Mouse (Mus musculus): ENCODE results near the gene Gipc1. TPM values are rescaled to one million over a fixed set of nuclear protein-coding genes. Genes with fewer than 3 reads are reported as not detected.
A peak's percentile ranks its signal among the peaks of the same experiment; 100 is the strongest.

The Gipc1 gene
- polyA plus RNA-seq, 1 experiment from 2014 or later = 119 TPM

GRCm38 (mm10) chr8:83689264-83689663 lies 36.8 kb downstream of the Gipc1 start:
- no peak overlapping the region for H3K4me2 ChIP-seq (replicated peaks)
- WGBS = 91% methylated on average over 6 of the region's 6 CpGs
- H3K27me3 ChIP-seq (ENCODE audit: control insufficient read depth, insufficient read depth, low read length) = no peaks in the 10 kb centered on the region
- H3K36me3 ChIP-seq (replicated peaks; ENCODE audit: control insufficient read depth, insufficient read depth) = peaks cover 56% of the 10 kb centered on the region
- ATAC-seq (ENCODE audit: low FRiP score) (no peak), DNase-seq (ENCODE audit: low spot score) (no peak)
- no peaks in the 10 kb centered on the region for H3K9me3 ChIP-seq (ENCODE audit: control insufficient read depth, low read length)
- no peak overlapping the region for H3K4me3 ChIP-seq (replicated peaks; ENCODE audit: low read length)
- H3K4me1 ChIP-seq (replicated peaks; ENCODE audit: control insufficient read depth, insufficient read depth, low read length) = no peaks in the 10 kb centered on the region
- H3K27ac ChIP-seq = no peak overlapping the region
- H3K9ac ChIP-seq = no peak overlapping the region

DNA sequence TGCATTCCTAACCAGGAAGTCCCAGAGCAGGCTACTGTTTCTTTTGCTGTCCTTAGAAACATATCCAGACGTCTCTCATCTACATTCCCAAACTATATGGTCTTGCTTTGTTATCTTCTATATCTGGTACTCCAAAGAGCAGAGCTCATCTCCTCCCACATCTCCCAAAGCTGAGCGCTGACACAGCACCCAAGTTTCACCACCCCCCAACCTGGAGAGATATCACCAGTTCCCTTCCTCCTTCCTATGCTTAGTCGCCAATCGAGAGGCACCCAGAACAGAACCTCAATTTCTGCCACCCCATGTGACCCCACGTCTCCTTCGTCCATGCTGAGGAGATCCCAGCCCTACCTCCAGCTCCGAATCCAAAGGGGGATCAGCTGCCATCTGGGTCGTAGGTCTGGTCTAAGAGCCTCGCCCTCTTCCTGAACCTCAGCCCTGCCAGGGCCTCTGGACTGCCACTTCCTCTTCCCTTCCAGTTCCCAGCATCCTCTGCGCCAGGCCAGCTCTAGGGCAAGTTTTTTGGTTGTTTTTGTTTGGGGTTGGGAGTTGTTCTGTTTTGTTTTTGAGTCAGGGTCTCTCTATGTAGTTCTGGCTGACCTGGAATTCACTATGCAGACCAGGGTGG lies 41.2 kb downstream of the Gipc1 start:
- Histone ChIP-seq H3K4me3 (replicated peaks; ENCODE audit: low read length) (no peak overlapping the region), H3K9me3 (ENCODE audit: control insufficient read depth, low read length) (no peaks in the 10 kb centered on the region), H3K27me3 (ENCODE audit: control insufficient read depth, insufficient read depth, low read length) (no peaks in the 10 kb centered on the region), H3K9ac (no peak overlapping the region), H3K36me3 (replicated peaks; ENCODE audit: control insufficient read depth, insufficient read depth) (peaks cover 35% of the 10 kb centered on the region), H3K4me1 (replicated peaks; ENCODE audit: control insufficient read depth, insufficient read depth, low read length) (peaks cover 16% of the 10 kb centered on the region), H3K27ac (no peak overlapping the region), H3K4me2 (replicated peaks) (no peak overlapping the region)
- no peak for ATAC-seq (ENCODE audit: low FRiP score)
- DNase-seq (ENCODE audit: low spot score) = no peak
- 86% methylated on average over 10 of the region's 10 CpGs for WGBS

- no peaks in the 10 kb centered on the region for H3K27me3 ChIP-seq (ENCODE audit: control insufficient read depth, insufficient read depth, low read length)
- 86% methylated on average over 11 of the region's 11 CpGs for WGBS
- H3K4me3 ChIP-seq (replicated peaks; ENCODE audit: low read length) = no peak overlapping the region
- no peak overlapping the region for H3K9ac ChIP-seq
- H3K4me2 ChIP-seq (replicated peaks) = no peak overlapping the region
- H3K4me1 ChIP-seq (replicated peaks; ENCODE audit: control insufficient read depth, insufficient read depth, low read length) = peaks cover 19% of the 10 kb centered on the region
- no peak overlapping the region for H3K27ac ChIP-seq
- DNase-seq (ENCODE audit: low spot score) (no peak), ATAC-seq (ENCODE audit: low FRiP score) (no peak)
- H3K36me3 ChIP-seq (replicated peaks; ENCODE audit: control insufficient read depth, insufficient read depth) = peaks cover 30% of the 10 kb centered on the region
- H3K9me3 ChIP-seq (ENCODE audit: control insufficient read depth, low read length) = no peaks in the 10 kb centered on the region
Measured at GRCm38 (mm10) chr8:83694369-83695160, 42.1 kb downstream of the Gipc1 start.

- Histone ChIP-seq H3K27ac (no peak overlapping the region), H3K4me2 (replicated peaks) (no peak overlapping the region), H3K9ac (no peak overlapping the region), H3K36me3 (replicated peaks; ENCODE audit: control insufficient read depth, insufficient read depth) (peaks cover 22% of the 10 kb centered on the region), H3K9me3 (ENCODE audit: control insufficient read depth, low read length) (no peaks in the 10 kb centered on the region), H3K27me3 (ENCODE audit: control insufficient read depth, insufficient read depth, low read length) (no peaks in the 10 kb centered on the region), H3K4me1 (replicated peaks; ENCODE audit: control insufficient read depth, insufficient read depth, low read length) (peaks cover 27% of the 10 kb centered on the region), H3K4me3 (replicated peaks; ENCODE audit: low read length) (no peak overlapping the region)
- 88% methylated on average over 10 of the region's 17 CpGs for WGBS
- ATAC-seq (ENCODE audit: low FRiP score) = no peak
- no peak for DNase-seq (ENCODE audit: low spot score)
Measured at GRCm38 (mm10) chr8:83695351-83696106, 43.1 kb downstream of the Gipc1 start.

DNA sequence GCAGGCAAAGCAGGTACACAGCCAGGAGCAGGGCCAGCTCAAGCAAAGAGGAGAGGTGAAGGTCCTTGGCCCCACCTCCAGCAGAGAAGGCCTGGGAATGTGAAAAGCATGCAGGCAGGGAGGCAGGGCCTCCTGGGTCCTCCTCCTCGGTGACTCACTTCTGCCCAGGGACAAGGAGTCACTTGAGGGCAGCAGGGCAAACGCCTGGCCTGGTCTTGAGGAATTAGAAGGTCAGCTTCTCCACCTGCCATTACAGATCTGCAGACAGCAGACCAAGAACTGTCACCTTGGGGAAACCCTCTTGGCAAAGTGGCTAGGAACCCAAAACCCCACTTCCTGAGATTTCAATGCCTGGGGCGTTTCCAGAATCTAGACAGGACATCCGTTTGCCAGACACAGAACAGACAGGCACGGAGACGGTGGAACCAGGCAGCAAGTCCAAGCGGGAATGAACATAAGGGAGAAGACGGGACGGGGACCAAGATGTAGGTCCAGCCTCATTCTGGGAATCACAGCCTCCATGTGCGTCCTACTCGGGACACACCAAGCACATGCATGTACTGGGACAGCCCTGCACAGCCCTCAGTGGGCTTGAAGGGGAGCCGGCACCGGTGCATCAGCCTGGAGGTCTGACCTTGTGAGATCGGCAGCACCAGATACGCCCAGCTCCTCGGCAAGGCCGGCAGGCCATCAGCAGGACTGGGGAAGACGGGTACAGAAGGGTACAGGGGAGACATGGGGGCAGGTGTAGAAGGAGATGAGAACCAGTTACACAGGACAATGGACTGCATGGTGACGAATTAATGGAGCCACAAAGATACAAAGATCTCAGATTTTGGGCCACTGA lies 45.1 kb downstream of the Gipc1 start:
- no peak for ATAC-seq (ENCODE audit: low FRiP score)

GRCm38 (mm10) chr8:83698291-83698660 lies 45.8 kb downstream of the Gipc1 start:
- Histone ChIP-seq H3K27me3 (ENCODE audit: control insufficient read depth, insufficient read depth, low read length) (no peaks in the 10 kb centered on the region), H3K9me3 (ENCODE audit: control insufficient read depth, low read length) (no peaks in the 10 kb centered on the region), H3K4me3 (replicated peaks; ENCODE audit: low read length) (peak overlapping the region; percentile 96), H3K27ac (peak overlapping the region; percentile 63), H3K4me2 (replicated peaks) (peak overlapping the region; percentile 93), H3K4me1 (replicated peaks; ENCODE audit: control insufficient read depth, insufficient read depth, low read length) (peaks cover 27% of the 10 kb centered on the region), H3K36me3 (replicated peaks; ENCODE audit: control insufficient read depth, insufficient read depth) (no peaks in the 10 kb centered on the region), H3K9ac (peak overlapping the region; percentile 97)
- ATAC-seq (ENCODE audit: low FRiP score) (peak; percentile 36), DNase-seq (ENCODE audit: low spot score) (peak; percentile 30)
- WGBS = 3% methylated on average over 15 of the region's 15 CpGs

More for the DNA sequence above, 45.1 kb downstream of the Gipc1 start:
- Histone ChIP-seq H3K4me3 (replicated peaks; ENCODE audit: low read length) (peak overlapping the region; percentile 96), H3K4me2 (replicated peaks) (peak overlapping the region; percentile 93), H3K9me3 (ENCODE audit: control insufficient read depth, low read length) (no peaks in the 10 kb centered on the region), H3K36me3 (replicated peaks; ENCODE audit: control insufficient read depth, insufficient read depth) (peaks cover 1% of the 10 kb centered on the region; the same call in 1 of the 2 replicates), H3K27me3 (ENCODE audit: control insufficient read depth, insufficient read depth, low read length) (no peaks in the 10 kb centered on the region), H3K9ac (peak overlapping the region; percentile 97), H3K27ac (no peak overlapping the region; the same call in 1 of the 2 replicates), H3K4me1 (replicated peaks; ENCODE audit: control insufficient read depth, insufficient read depth, low read length) (peaks cover 27% of the 10 kb centered on the region)
- WGBS = 57% methylated on average over 19 of the region's 19 CpGs
- DNase-seq (ENCODE audit: low spot score) = no peak

DNA sequence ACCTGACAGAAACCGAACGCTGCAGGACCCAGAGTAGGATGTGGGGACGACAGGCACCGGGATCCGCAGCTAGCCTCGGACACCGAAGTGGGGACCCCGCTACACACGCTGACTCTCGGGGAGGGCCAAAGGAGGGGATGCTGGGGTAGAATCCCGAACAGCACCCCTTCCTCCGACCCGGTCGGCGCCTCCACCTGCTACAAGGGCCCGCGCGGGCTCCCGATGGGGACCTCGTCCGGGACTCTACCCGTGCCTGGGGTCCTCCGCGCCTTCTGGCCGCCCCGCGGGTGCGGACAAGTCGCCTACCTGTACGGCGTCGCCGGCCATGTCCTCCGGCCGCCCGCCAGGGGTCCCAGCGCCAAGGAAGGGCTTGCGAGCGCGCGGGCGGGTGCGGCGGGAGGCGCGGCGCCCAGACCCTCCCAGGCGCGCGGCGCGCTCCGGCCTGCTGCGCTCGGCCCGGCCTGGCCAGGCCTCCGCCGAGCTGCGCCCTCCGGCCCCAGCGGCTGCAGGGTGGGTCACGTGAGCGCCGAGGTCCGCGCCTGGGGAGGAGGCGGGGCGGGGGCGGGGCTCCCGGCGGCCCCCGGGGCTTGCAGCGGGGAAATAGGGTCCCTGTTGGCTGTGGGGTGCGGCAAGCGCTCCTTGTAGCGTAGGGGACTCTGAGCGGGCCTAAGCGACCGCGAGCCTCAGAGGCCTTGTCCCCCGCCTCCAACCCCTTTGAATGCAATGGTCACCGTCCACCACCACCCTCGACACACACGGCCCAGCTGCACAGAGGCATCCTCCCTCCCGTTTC lies 46.4 kb downstream of the Gipc1 start, which contains the start of gene Pkn1:
TSS of gene Pkn1 (minus strand) at position 519 of the 793 bp plus-strand sequence.
- Histone ChIP-seq H3K27ac (peak within 1 kb of the TSS; percentile 63), H3K9me3 (ENCODE audit: control insufficient read depth, low read length) (no peaks in the 10 kb centered on the region), H3K36me3 (replicated peaks; ENCODE audit: control insufficient read depth, insufficient read depth) (no peaks in the 10 kb centered on the region), H3K4me2 (replicated peaks) (peak within 1 kb of the TSS; percentile 93), H3K4me1 (replicated peaks; ENCODE audit: control insufficient read depth, insufficient read depth, low read length) (peaks cover 27% of the 10 kb centered on the region), H3K27me3 (ENCODE audit: control insufficient read depth, insufficient read depth, low read length) (no peaks in the 10 kb centered on the region), H3K9ac (peak within 1 kb of the TSS; percentile 97), H3K4me3 (replicated peaks; ENCODE audit: low read length) (peak within 1 kb of the TSS; percentile 96)
- under 1% methylated on average over 69 of the region's 85 CpGs for WGBS
- DNase-seq (ENCODE audit: low spot score) = peak; percentile 68
- ATAC-seq (ENCODE audit: low FRiP score) = peak; percentile 89

DNA sequence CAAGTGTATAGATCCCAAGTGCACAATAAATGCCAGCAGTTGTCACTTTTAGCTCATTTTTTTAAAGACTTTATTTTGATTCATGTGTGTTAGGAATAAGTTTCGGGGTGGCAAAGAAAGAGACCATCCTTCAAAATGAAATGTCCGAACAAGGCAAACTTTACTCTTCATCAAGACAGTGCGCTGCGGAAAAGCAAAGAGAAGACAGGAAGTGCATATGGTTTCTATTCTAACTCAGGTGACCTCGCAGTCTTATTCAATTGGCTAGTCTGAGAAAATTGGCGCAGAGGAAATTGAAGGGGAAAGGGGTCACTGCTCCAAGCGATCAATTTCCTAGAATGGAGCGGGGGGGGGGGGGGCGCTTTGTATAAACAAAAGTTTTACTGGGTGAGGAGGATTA lies 47.1 kb downstream of the Gipc1 start:
- no peaks in the 10 kb centered on the region for H3K27me3 ChIP-seq (ENCODE audit: control insufficient read depth, insufficient read depth, low read length)

More for the DNA sequence above, 47.1 kb downstream of the Gipc1 start:
- peak overlapping the region; percentile 63 for H3K27ac ChIP-seq
- WGBS = 44% methylated on average over 9 of the region's 9 CpGs
- no peak for ATAC-seq (ENCODE audit: low FRiP score)
- H3K4me1 ChIP-seq (replicated peaks; ENCODE audit: control insufficient read depth, insufficient read depth, low read length) = peaks cover 27% of the 10 kb centered on the region
- peak overlapping the region; percentile 97 for H3K9ac ChIP-seq
- peak overlapping the region; percentile 93 for H3K4me2 ChIP-seq (replicated peaks)
- H3K4me3 ChIP-seq (replicated peaks; ENCODE audit: low read length) = peak overlapping the region; percentile 96
- DNase-seq (ENCODE audit: low spot score) = no peak
- H3K36me3 ChIP-seq (replicated peaks; ENCODE audit: control insufficient read depth, insufficient read depth) = no peaks in the 10 kb centered on the region
- H3K9me3 ChIP-seq (ENCODE audit: control insufficient read depth, low read length) = no peaks in the 10 kb centered on the region
